Mouse (Mus musculus): ENCODE results near the gene Kcnj9. TPM values are rescaled to one million over a fixed set of nuclear protein-coding genes. Genes with fewer than 3 reads are reported as not detected.

Kcnj9 gene
- 0.03 and 0.05 TPM in 2 replicates for polyA plus RNA-seq (2012; rRNA removed)

DNA sequence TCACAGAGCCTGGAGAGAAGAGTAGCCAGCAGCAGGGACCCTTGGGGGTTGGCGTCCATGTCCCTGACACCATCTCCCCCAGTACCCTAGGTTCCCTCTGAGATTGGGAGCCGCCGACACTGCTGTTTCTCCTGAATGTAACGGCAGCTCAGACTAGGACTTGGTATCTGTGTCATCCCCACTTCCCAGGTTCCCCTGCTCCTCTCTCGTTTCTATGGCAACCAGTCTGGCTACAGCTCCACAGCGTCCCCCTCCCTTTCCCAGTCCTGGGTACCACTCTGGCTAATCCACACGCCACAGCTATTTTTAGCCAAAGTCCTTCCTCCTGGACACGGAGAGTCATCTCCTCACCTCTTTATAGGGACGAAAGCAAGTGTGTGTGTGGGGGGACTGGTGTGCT, at the start of gene Kcnj9:
Kcnj9 (minus strand) TSS at position 188 of the 400 bp plus-strand sequence.

GRCm38 (mm10) chr1:172376198-172376667, 47.1 kb upstream of the Kcnj9 start, which contains the start of gene Pigm:
Gene Pigm, plus strand, starts transcription at chr1:172376546.

DNA sequence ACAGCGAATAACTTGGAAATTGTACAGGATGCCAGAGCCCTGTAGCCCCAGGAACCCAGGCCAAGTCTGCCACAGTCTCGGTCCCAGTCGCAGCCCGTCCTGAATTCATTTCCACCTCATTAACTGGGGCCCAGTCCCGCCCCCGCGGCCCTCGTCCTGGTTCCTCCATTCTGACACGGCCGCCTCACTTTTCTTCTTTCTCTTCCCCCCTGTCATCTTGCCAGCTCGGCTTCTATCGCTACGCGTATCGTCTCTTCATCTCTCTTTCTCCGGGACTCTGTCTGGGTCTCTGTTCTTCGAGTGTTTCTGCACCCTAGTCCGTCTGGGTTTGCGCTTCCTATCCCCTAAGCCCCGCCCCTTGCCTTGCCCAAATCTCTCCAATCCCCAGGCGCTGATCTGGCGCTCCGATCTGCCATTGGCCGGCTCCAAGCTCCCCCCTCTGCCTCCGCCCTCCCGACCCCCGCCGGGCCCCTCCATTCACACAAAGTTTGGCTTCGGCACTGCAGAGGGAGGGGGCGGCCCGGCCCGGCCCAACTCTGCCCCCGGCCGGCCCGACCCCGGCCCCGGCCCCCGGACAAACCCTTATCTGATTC, 11.7 kb upstream of the Kcnj9 start, which contains the start of gene Kcnj10:
Kcnj10 (plus strand) TSS at position 482 of the 593 bp plus-strand sequence.

DNA sequence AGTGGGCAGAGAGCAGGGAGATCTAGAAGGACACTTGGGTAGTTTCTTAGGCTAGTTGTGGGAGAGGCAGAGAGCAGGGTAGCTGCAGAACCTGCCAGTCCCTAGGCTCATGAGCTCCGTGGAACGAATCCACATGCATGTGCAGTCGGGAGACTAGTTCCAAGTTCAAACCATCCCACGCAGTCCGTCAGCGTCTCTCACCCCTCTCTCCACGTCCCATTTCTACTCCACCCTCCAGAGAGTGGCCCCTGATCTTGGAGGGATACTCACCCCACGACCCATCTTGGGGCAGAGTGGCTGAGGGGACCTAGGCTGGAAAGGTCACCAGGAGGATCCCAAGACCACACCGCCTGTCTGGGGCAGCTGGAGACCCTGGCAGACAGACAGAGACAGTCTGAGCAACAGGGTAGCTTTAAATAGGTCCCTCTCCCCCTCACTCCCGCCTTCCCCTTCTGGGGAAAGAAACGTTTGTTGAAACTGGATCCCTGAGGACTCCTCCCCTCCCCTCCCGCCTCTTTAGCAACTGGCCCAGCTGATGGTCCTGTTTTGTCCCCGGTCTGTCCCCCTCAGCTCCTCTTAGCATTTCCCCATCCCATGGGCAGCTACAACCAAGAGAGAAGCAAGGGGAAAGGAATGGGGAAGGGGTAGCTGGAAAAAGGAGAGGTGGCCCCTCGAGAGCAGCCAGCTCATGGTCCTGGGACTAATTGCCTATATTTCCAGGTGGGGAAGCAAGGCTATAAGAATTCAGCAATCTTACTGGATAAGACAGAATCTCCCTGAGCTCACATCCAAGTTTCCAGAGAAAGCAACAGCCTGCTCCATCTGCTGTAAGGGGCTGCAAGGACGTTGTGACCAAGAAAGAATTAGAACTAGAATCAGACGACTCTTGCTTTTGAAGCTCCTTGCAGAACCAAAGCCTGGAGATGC, 31.2 kb downstream of the Kcnj9 start, which contains the start of gene Atp1a2:
Atp1a2 (minus strand) TSS at position 454 of the 927 bp plus-strand sequence.

Other genes starting within 250 kb of the Kcnj9 start
- 31.2 and 31.6 TPM in 2 replicates for gene Copa, start 246.8 kb downstream of the Kcnj9 start, polyA plus RNA-seq (2012; rRNA removed)
- gene Ncstn, start 246.5 kb downstream of the Kcnj9 start, polyA plus RNA-seq (2012; rRNA removed): 20.5 and 24.1 TPM in 2 replicates
- 18.3 and 20.3 TPM in 2 replicates for gene Pex19, start 202.6 kb downstream of the Kcnj9 start, polyA plus RNA-seq (2012; rRNA removed)
- 34.0 and 37.0 TPM in 2 replicates for gene Dcaf8, start 181.2 kb downstream of the Kcnj9 start, polyA plus RNA-seq (2012; rRNA removed)
- gene Pea15a, start 122.5 kb downstream of the Kcnj9 start, polyA plus RNA-seq (2012; rRNA removed): 11.8 and 12.0 TPM in 2 replicates
- gene Casq1, start 109.5 kb downstream of the Kcnj9 start, polyA plus RNA-seq (2012; rRNA removed): 0.18 and 0.85 TPM in 2 replicates
- 0.01 TPM in 2 replicates for gene Atp1a4, start 70.9 kb downstream of the Kcnj9 start, polyA plus RNA-seq (2012; rRNA removed)
- 13.8 and 14.8 TPM in 2 replicates for gene Igsf8, start 67.7 kb downstream of the Kcnj9 start, polyA plus RNA-seq (2012; rRNA removed)
- 0.08 and 0.28 TPM in 2 replicates for gene Atp1a2, start 31.3 kb downstream of the Kcnj9 start, polyA plus RNA-seq (2012; rRNA removed)
- 0.15 TPM in 2 replicates for gene Kcnj10, start 11.9 kb upstream of the Kcnj9 start, polyA plus RNA-seq (2012; rRNA removed)
- gene Pigm, start 47.2 kb upstream of the Kcnj9 start, polyA plus RNA-seq (2012; rRNA removed): 4.2 and 5.5 TPM in 2 replicates
- 0.90 and 1.3 TPM in 2 replicates for gene Slamf9, start 146.0 kb upstream of the Kcnj9 start, polyA plus RNA-seq (2012; rRNA removed)
- gene Igsf9, start 152.5 kb upstream of the Kcnj9 start, polyA plus RNA-seq (2012; rRNA removed): 1.5 and 1.6 TPM in 2 replicates
- 73.2 and 82.2 TPM in 2 replicates for gene Tagln2, start 170.7 kb upstream of the Kcnj9 start, polyA plus RNA-seq (2012; rRNA removed)
- gene Cfap45, start 191.5 kb upstream of the Kcnj9 start, polyA plus RNA-seq (2012; rRNA removed): 0.23 and 0.29 TPM in 2 replicates
- 0.02 TPM in 1 of 2 replicates, not detected in the other for gene Vsig8, start 226.6 kb upstream of the Kcnj9 start, polyA plus RNA-seq (2012; rRNA removed)

All from liver, embryonic 14 days (tissue).